In genomic region chr6:125271455-125272227, GRCm38 (mm10) we compare ENCODE assay signal across 7 mouse cellular contexts. TPM values are rescaled to one million over a fixed set of nuclear protein-coding genes. Genes with fewer than 3 reads are reported as not detected.
A peak's percentile ranks its signal among the peaks of the same experiment; 100 is the strongest.
DNase-seq lines count a peak whose midpoint lies in the region; ATAC-seq lines count a peak whose summit lies in the region.

No protein-coding gene starts in this region.

- 21% methylated on average over 17 of the region's 17 CpGs for WGBS in embryonic facial prominence, embryonic 10.5 days
- 22% methylated on average over 17 of the region's 17 CpGs for WGBS in limb, embryonic 10.5 days
- 17% methylated on average over 17 of the region's 17 CpGs for WGBS in midbrain, embryonic 13.5 days

- peak overlapping the region; percentile 36 for H3K4me2 ChIP-seq in midbrain, embryonic 13.5 days (replicated peaks)

- peak overlapping the region; percentile 34 for H3K4me3 ChIP-seq in embryonic facial prominence, embryonic 10.5 days
- peak overlapping the region; percentile 22 for H3K4me3 ChIP-seq in limb, embryonic 10.5 days
- H3K4me3 ChIP-seq in midbrain, embryonic 13.5 days (replicated peaks) = no peak overlapping the region

- peak overlapping the region; percentile 45; the same call in 1 of the 2 replicates for H3K27ac ChIP-seq in embryonic facial prominence, embryonic 10.5 days (replicated peaks)
- H3K27ac ChIP-seq in limb, embryonic 10.5 days = peak overlapping the region; percentile 64; the same call in 1 of the 2 replicates
- no peak overlapping the region for H3K27ac ChIP-seq in midbrain, embryonic 13.5 days

- H3K9ac ChIP-seq in midbrain, embryonic 13.5 days (replicated peaks) = no peak overlapping the region

- H3K36me3 ChIP-seq in embryonic facial prominence, embryonic 10.5 days (replicated peaks) = no peaks in the 10 kb centered on the region
- no peaks in the 10 kb centered on the region for H3K36me3 ChIP-seq in limb, embryonic 10.5 days
- H3K36me3 ChIP-seq in midbrain, embryonic 13.5 days = no peaks in the 10 kb centered on the region

- peaks cover 12% of the 10 kb centered on the region for H3K27me3 ChIP-seq in embryonic facial prominence, embryonic 10.5 days (replicated peaks; ENCODE audit: low read depth, poor library complexity, severe bottlenecking)
- H3K27me3 ChIP-seq in limb, embryonic 10.5 days (ENCODE audit: low read depth, poor library complexity, severe bottlenecking) = peaks cover 18% of the 10 kb centered on the region
- peaks cover 8% of the 10 kb centered on the region for H3K27me3 ChIP-seq in midbrain, embryonic 13.5 days

- ATAC-seq in granulocyte monocyte progenitor cell, adult 5-6 weeks (replicated peaks; ENCODE audit: poor library complexity, severe bottlenecking) = peak; percentile 96
- ATAC-seq in midbrain, embryonic 13.5 days = peak; percentile 91

- H3K9me3 ChIP-seq in embryonic facial prominence, embryonic 10.5 days = no peaks in the 10 kb centered on the region
- H3K9me3 ChIP-seq in limb, embryonic 10.5 days (replicated peaks) = no peaks in the 10 kb centered on the region
- no peaks in the 10 kb centered on the region for H3K9me3 ChIP-seq in midbrain, embryonic 13.5 days

- DNase-seq in adrenal gland, postnatal 10 days = peak; percentile 94
- peak; percentile 87 for DNase-seq in embryonic facial prominence, embryonic 10.5 days (ENCODE audit: low spot score)
- DNase-seq in kidney, adult 11 months = peak; percentile 97
- peak; percentile 88 for DNase-seq in limb, embryonic 10.5 days (ENCODE audit: low spot score)
- peak; percentile 71 for DNase-seq in spleen, adult 12 weeks (ENCODE audit: low spot score)

- H3K4me1 ChIP-seq in embryonic facial prominence, embryonic 10.5 days = peaks cover 8% of the 10 kb centered on the region
- H3K4me1 ChIP-seq in limb, embryonic 10.5 days = peaks cover 4% of the 10 kb centered on the region; the same call in 1 of the 2 replicates
- peaks cover 4% of the 10 kb centered on the region for H3K4me1 ChIP-seq in midbrain, embryonic 13.5 days (replicated peaks)

RNA-seq across cellular contexts. Expression of gene Tuba3a, which starts 14.2 kb away (rescaled TPM):
- total RNA-seq in adrenal gland, postnatal 10 days (2021) = not detected
- polyA plus RNA-seq in embryonic facial prominence, embryonic 10.5 days (2016; fragmentation: Nextera tagmentation; extraction: Ambion mirVana) = 0.16 and 0.19 TPM in 2 replicates
- total RNA-seq in granulocyte monocyte progenitor cell, adult 5-6 weeks (2014; fragmentation: Nextera tagmentation) = not detected in 2 replicates
- not detected in 2 replicates for total RNA-seq in granulocyte monocyte progenitor cell, adult 5-6 weeks (2017)
- polyA plus RNA-seq in limb, embryonic 10.5 days (2016; fragmentation: Nextera tagmentation; extraction: Ambion mirVana) = 0.10 and 0.21 TPM in 2 replicates
- polyA plus RNA-seq in midbrain, embryonic 13.5 days (2015; fragmentation: Nextera tagmentation; extraction: Ambion mirVana) = 0.11 TPM in 1 of 2 replicates, not detected in the other

RNA-seq across cellular contexts. Expression of gene Cd27, which starts 34.8 kb away (rescaled TPM):
- total RNA-seq in adrenal gland, postnatal 10 days (2021) = 1 to 10 TPM; 1.9 to 2.2 TPM
- 0.95 and 0.98 TPM in 2 replicates for polyA plus RNA-seq in embryonic facial prominence, embryonic 10.5 days (2016; fragmentation: Nextera tagmentation; extraction: Ambion mirVana)
- 50.7 and 62.0 TPM in 2 replicates for total RNA-seq in granulocyte monocyte progenitor cell, adult 5-6 weeks (2014; fragmentation: Nextera tagmentation)
- total RNA-seq in granulocyte monocyte progenitor cell, adult 5-6 weeks (2017) = 34.7 and 55.2 TPM in 2 replicates
- 0.84 and 1.6 TPM in 2 replicates for polyA plus RNA-seq in limb, embryonic 10.5 days (2016; fragmentation: Nextera tagmentation; extraction: Ambion mirVana)
- 2.2 and 2.5 TPM in 2 replicates for polyA plus RNA-seq in midbrain, embryonic 13.5 days (2015; fragmentation: Nextera tagmentation; extraction: Ambion mirVana)

RNA-seq across cellular contexts. Expression of gene Tapbpl, which starts 40.0 kb away (rescaled TPM):
- total RNA-seq in adrenal gland, postnatal 10 days (2021) = 10 to 100 TPM; 13.0 to 13.4 TPM
- polyA plus RNA-seq in embryonic facial prominence, embryonic 10.5 days (2016; fragmentation: Nextera tagmentation; extraction: Ambion mirVana) = 0.98 and 1.6 TPM in 2 replicates
- total RNA-seq in granulocyte monocyte progenitor cell, adult 5-6 weeks (2014; fragmentation: Nextera tagmentation) = 13.8 TPM in 2 replicates
- 16.5 and 17.7 TPM in 2 replicates for total RNA-seq in granulocyte monocyte progenitor cell, adult 5-6 weeks (2017)
- polyA plus RNA-seq in limb, embryonic 10.5 days (2016; fragmentation: Nextera tagmentation; extraction: Ambion mirVana) = 1.0 and 1.8 TPM in 2 replicates
- 3.2 and 3.7 TPM in 2 replicates for polyA plus RNA-seq in midbrain, embryonic 13.5 days (2015; fragmentation: Nextera tagmentation; extraction: Ambion mirVana)

RNA-seq across cellular contexts. Expression of gene Ltbr, which starts 42.0 kb away (rescaled TPM):
- total RNA-seq in adrenal gland, postnatal 10 days (2021) = 10 to 100 TPM; 64.5 to 70.3 TPM
- polyA plus RNA-seq in embryonic facial prominence, embryonic 10.5 days (2016; fragmentation: Nextera tagmentation; extraction: Ambion mirVana) = 26.9 and 28.8 TPM in 2 replicates
- total RNA-seq in granulocyte monocyte progenitor cell, adult 5-6 weeks (2014; fragmentation: Nextera tagmentation) = 36.4 and 50.3 TPM in 2 replicates
- 29.9 and 36.3 TPM in 2 replicates for total RNA-seq in granulocyte monocyte progenitor cell, adult 5-6 weeks (2017)
- 34.3 and 41.5 TPM in 2 replicates for polyA plus RNA-seq in limb, embryonic 10.5 days (2016; fragmentation: Nextera tagmentation; extraction: Ambion mirVana)
- 11.3 and 13.3 TPM in 2 replicates for polyA plus RNA-seq in midbrain, embryonic 13.5 days (2015; fragmentation: Nextera tagmentation; extraction: Ambion mirVana)

RNA-seq across cellular contexts. Expression of gene Scnn1a, which starts 48.8 kb away (rescaled TPM):
- total RNA-seq in adrenal gland, postnatal 10 days (2021) = 1 to 10 TPM in 1 of 2 experiments, under 1 TPM in 1; 0.84 to 1.2 TPM
- polyA plus RNA-seq in embryonic facial prominence, embryonic 10.5 days (2016; fragmentation: Nextera tagmentation; extraction: Ambion mirVana) = 0.57 and 0.87 TPM in 2 replicates
- total RNA-seq in granulocyte monocyte progenitor cell, adult 5-6 weeks (2014; fragmentation: Nextera tagmentation) = 16.2 and 18.9 TPM in 2 replicates
- 1.4 and 1.8 TPM in 2 replicates for total RNA-seq in granulocyte monocyte progenitor cell, adult 5-6 weeks (2017)
- polyA plus RNA-seq in limb, embryonic 10.5 days (2016; fragmentation: Nextera tagmentation; extraction: Ambion mirVana) = 1.0 and 1.6 TPM in 2 replicates
- polyA plus RNA-seq in midbrain, embryonic 13.5 days (2015; fragmentation: Nextera tagmentation; extraction: Ambion mirVana) = 0.39 and 0.46 TPM in 2 replicates
